Mouse (Mus musculus) liver, embryonic 16.5 days (tissue): ENCODE data around the gene Npas2. TPM values are rescaled to one million over a fixed set of nuclear protein-coding genes. Genes with fewer than 3 reads are reported as not detected.

Experiments used
- ATAC-seq: fragments of 200-750 bp; cut with Nextera tagmentation; 2 replicates; pipeline ENCODE4 v1.8.0; 2017; ENCODE audit warnings: low read depth, mild to moderate bottlenecking, moderate number of reproducible peaks, moderate library complexity
- H3K27ac ChIP-seq: fragments of 300-500 bp; sonication (generic); 2 replicates; pipeline ENCODE4 v1.5.1; 2014; ENCODE audit warnings: mild to moderate bottlenecking, low read length
- H3K27me3 ChIP-seq: fragments of 300-500 bp; sonication (generic); 2 replicates; pipeline ENCODE4 v1.6.1; 2014; ENCODE audit warnings: low read depth, low read length, mixed read lengths; ENCODE audit not compliant: control insufficient read depth, insufficient read depth
- H3K36me3 ChIP-seq: fragments of 300-500 bp; sonication (generic); 2 replicates; pipeline ENCODE4 v1.6.1; 2014; ENCODE audit warnings: mild to moderate bottlenecking; ENCODE audit not compliant: control insufficient read depth, insufficient read depth
- H3K4me1 ChIP-seq: fragments of 300-500 bp; sonication (generic); 2 replicates; pipeline ENCODE4 v1.6.1; 2014; ENCODE audit warnings: low read depth, low read length, mixed read lengths; ENCODE audit not compliant: control insufficient read depth
- H3K4me2 ChIP-seq: fragments of 300-500 bp; sonication (generic); 2 replicates; pipeline ENCODE4 v1.6.1; 2014; ENCODE audit warnings: low read depth, low read length, mixed read lengths
- H3K4me3 ChIP-seq: fragments of 300-500 bp; sonication (generic); 2 replicates; pipeline ENCODE4 v1.5.1; 2014; ENCODE audit warnings: low read depth, mild to moderate bottlenecking, low read length
- H3K9ac ChIP-seq: fragments of 300-500 bp; sonication (generic); 2 replicates; pipeline ENCODE4 v1.6.1; 2014; ENCODE audit warnings: low read depth, low read length
- H3K9me3 ChIP-seq: fragments of 300-500 bp; sonication (generic); replicated peaks from 2 replicates; pipeline ENCODE4 v1.6.1; 2016; ENCODE audit warnings: low read length; ENCODE audit not compliant: control insufficient read depth
- WGBS: fragments of 180-500 bp; shearing (Covaris S2); extraction: QIAGEN DNeasy Blood & Tissue Kit; methylation state at CpG from one replicate; pipeline ENCODE4 v1.1.7; 2014; ENCODE audit not compliant: insufficient replicate concordance; 5-methylcytosine and 5-hydroxymethylcytosine counted together
- microRNA-seq: library from miRNA; unstranded; fragments of <30 nt; microRNA quantifications from one replicate; pipeline ENCODE4, GENCODE M21; 2016
- polyA plus RNA-seq: library from polyadenylated mRNA; unstranded; fragments of >200 nt; fragmentation: Nextera tagmentation; extraction: Ambion mirVana; gene quantifications from 2 replicates; pipeline ENCODE4 v1.2.1, GENCODE M21; 2015

Gene Npas2
- polyA plus RNA-seq, 1 experiment from 2014 or later: 0.42 TPM

- Histone ChIP-seq H3K4me3 (no peak overlapping the region), H3K27me3 (no peaks in the 10 kb centered on the region), H3K9ac (no peak overlapping the region), H3K4me1 (peaks cover 13% of the 10 kb centered on the region), H3K36me3 (no peaks in the 10 kb centered on the region), H3K4me2 (no peak overlapping the region), H3K9me3 (no peaks in the 10 kb centered on the region), H3K27ac (peak overlapping the region; percentile 27; the same call in 1 of the 2 replicates)
- WGBS: 67% methylated on average over 6 of the region's 6 CpGs
- ATAC-seq: peak; percentile 68
These were observed 214.6 kb downstream of the Npas2 start for GRCm38 (mm10) chr1:39408123-39408522.

GRCm38 (mm10) chr1:39408668-39409067 is 215.1 kb downstream of the Npas2 start:
- peak overlapping the region; percentile 27; the same call in 1 of the 2 replicates for H3K27ac ChIP-seq
- ATAC-seq: no peak

GRCm38 (mm10) chr1:39410085-39410821 is 216.7 kb downstream of the Npas2 start:
- H3K9ac ChIP-seq: no peak overlapping the region
- H3K9me3 ChIP-seq: peaks cover 2% of the 10 kb centered on the region; the same call in 1 of the 2 replicates
- no peak overlapping the region for H3K4me3 ChIP-seq
- 81% methylated on average over 19 of the region's 19 CpGs for WGBS
- no peak overlapping the region for H3K4me2 ChIP-seq
- no peaks in the 10 kb centered on the region for H3K27me3 ChIP-seq
- no peak for ATAC-seq
- H3K36me3 ChIP-seq: no peaks in the 10 kb centered on the region
- peaks cover 11% of the 10 kb centered on the region for H3K4me1 ChIP-seq
- H3K27ac ChIP-seq: no peak overlapping the region

More at GRCm38 (mm10) chr1:39408668-39409067, 215.1 kb downstream of the Npas2 start:
- no peak overlapping the region for H3K9ac ChIP-seq
- H3K27me3 ChIP-seq: no peaks in the 10 kb centered on the region
- H3K9me3 ChIP-seq: no peaks in the 10 kb centered on the region
- H3K4me2 ChIP-seq: no peak overlapping the region
- H3K4me3 ChIP-seq: no peak overlapping the region
- H3K36me3 ChIP-seq: no peaks in the 10 kb centered on the region
- WGBS: 42% methylated on average over 7 of the region's 7 CpGs
- peaks cover 11% of the 10 kb centered on the region for H3K4me1 ChIP-seq

Small RNAs within 50 kb of the gene (microRNA-seq; reads per million reads assigned to microRNA genes)
- gene Mir6349: not detected

Other genes starting within 250 kb of the Npas2 start
- gene Pdcl3, start 208.1 kb upstream of the Npas2 start, polyA plus RNA-seq: 30.6 and 34.1 TPM in 2 replicates
- 252 and 283 TPM in 2 replicates for gene Rpl31, start 174.1 kb downstream of the Npas2 start, polyA plus RNA-seq